Mouse (Mus musculus) frontal cortex, postnatal 10 days (tissue): ENCODE results near the gene 2310011J03Rik.
"Not testable (repeated sequence)": the region's sequence is repeated elsewhere in the genome, so short reads cannot be mapped to it uniquely, and the experiment has no call there.

Experiments used
- DNase-seq, 2 experiments: peaks; one replicate each; pipeline ENCODE4 v3.0.0; 2022; ENCODE audit warnings: low spot score in 2 of 2, mixed read lengths in 1 of 2

2310011J03Rik gene

GRCm38 (mm10) chr10:80320340-80320760 is at the start of gene 2310011J03Rik:
Gene 2310011J03Rik (minus strand): TSS chr10:80320537.
- DNase-seq, result peak; percentile 87

- no peak for DNase-seq
Observed at GRCm38 (mm10) chr10:80368392-80368791, 48.1 kb upstream of the 2310011J03Rik start.

GRCm38 (mm10) chr10:80367954-80368353 is 47.6 kb upstream of the 2310011J03Rik start:
- no peak for DNase-seq

GRCm38 (mm10) chr10:80365736-80366135 is 45.4 kb upstream of the 2310011J03Rik start:
- DNase-seq, result no peak

GRCm38 (mm10) chr10:80363734-80364133 is 43.4 kb upstream of the 2310011J03Rik start:
- no peak for DNase-seq

- DNase-seq, result no peak
Observed at GRCm38 (mm10) chr10:80357994-80358639, 37.8 kb upstream of the 2310011J03Rik start.

GRCm38 (mm10) chr10:80357336-80357735 is 37.0 kb upstream of the 2310011J03Rik start:
- DNase-seq, result no peak

GRCm38 (mm10) chr10:80356737-80357136 is 36.4 kb upstream of the 2310011J03Rik start:
- no peak for DNase-seq

GRCm38 (mm10) chr10:80356001-80356682 is 35.8 kb upstream of the 2310011J03Rik start, which contains the start of gene Plk5:
Gene Plk5 (plus strand): TSS chr10:80356459.
- DNase-seq, result no peak

GRCm38 (mm10) chr10:80355431-80355830 is 35.1 kb upstream of the 2310011J03Rik start:
- DNase-seq, result no peak

GRCm38 (mm10) chr10:80352727-80353126 is 32.4 kb upstream of the 2310011J03Rik start:
- no peak for DNase-seq

- no peak for DNase-seq
Observed at GRCm38 (mm10) chr10:80351896-80352295, 31.6 kb upstream of the 2310011J03Rik start.

GRCm38 (mm10) chr10:80350292-80350691 is 30.0 kb upstream of the 2310011J03Rik start:
- peak in 1 of 2 experiments; percentile 68 for DNase-seq

GRCm38 (mm10) chr10:80348981-80349380 is 28.6 kb upstream of the 2310011J03Rik start:
- DNase-seq, result no peak

- DNase-seq, result no peak
Observed at GRCm38 (mm10) chr10:80348244-80348781, 28.0 kb upstream of the 2310011J03Rik start, which contains the start of gene Adamtsl5. Gene Adamtsl5 (minus strand): TSS chr10:80348412.

- no peak for DNase-seq
Observed at GRCm38 (mm10) chr10:80347514-80347967, 27.2 kb upstream of the 2310011J03Rik start.

- not testable (repeated sequence) for DNase-seq
Observed at GRCm38 (mm10) chr10:80345929-80346328, 25.6 kb upstream of the 2310011J03Rik start.

- no peak for DNase-seq
Observed at GRCm38 (mm10) chr10:80345122-80345521, 24.8 kb upstream of the 2310011J03Rik start.

- DNase-seq, result no peak
Observed at GRCm38 (mm10) chr10:80344131-80344661, 23.9 kb upstream of the 2310011J03Rik start.

GRCm38 (mm10) chr10:80343425-80343895 is 23.1 kb upstream of the 2310011J03Rik start:
- DNase-seq, result no peak

GRCm38 (mm10) chr10:80342749-80343424 is 22.6 kb upstream of the 2310011J03Rik start:
- DNase-seq, result no peak
